Mouse (Mus musculus) liver, embryonic 13.5 days (tissue): ENCODE measurements around the gene Tgfbi. TPM values are rescaled to one million over a fixed set of nuclear protein-coding genes. Genes with fewer than 3 reads are reported as not detected.

ENCODE experiments used
- polyA plus RNA-seq: library from polyadenylated mRNA; unstranded; fragments of >200 nt; fragmentation: Nextera tagmentation; extraction: Ambion mirVana; gene quantifications from 2 replicates; pipeline ENCODE4 v1.2.1, GENCODE M21; 2015

The Tgfbi gene
- polyA plus RNA-seq, 1 experiment from 2014 or later, result 9.7 TPM

Other genes with a start within 250 kb of the Tgfbi start
- gene Gm3045, start 182.9 kb upstream of the Tgfbi start, polyA plus RNA-seq, result not detected in 2 replicates
- gene Slc25a48, start 171.2 kb upstream of the Tgfbi start, polyA plus RNA-seq, result 0.35 and 0.41 TPM in 2 replicates
- gene Il9, start 127.3 kb upstream of the Tgfbi start, polyA plus RNA-seq, result not detected in 2 replicates
- 0.88 and 0.89 TPM in 2 replicates for gene Fbxl21, start 87.1 kb upstream of the Tgfbi start, polyA plus RNA-seq
- gene Lect2, start 61.0 kb upstream of the Tgfbi start, polyA plus RNA-seq, result 57.8 and 63.0 TPM in 2 replicates
- 3.7 and 5.3 TPM in 2 replicates for gene Smad5, start 93.5 kb downstream of the Tgfbi start, polyA plus RNA-seq
- not detected in 2 replicates for gene Gm45623, start 144.3 kb downstream of the Tgfbi start, polyA plus RNA-seq